Mouse (Mus musculus): ENCODE results near the gene Fgd2. TPM values are rescaled to one million over a fixed set of nuclear protein-coding genes. Genes with fewer than 3 reads are reported as not detected.

Fgd2 gene
- total RNA-seq, 2 experiments from 2014 or later: 5.6 to 8.2 TPM

DNA sequence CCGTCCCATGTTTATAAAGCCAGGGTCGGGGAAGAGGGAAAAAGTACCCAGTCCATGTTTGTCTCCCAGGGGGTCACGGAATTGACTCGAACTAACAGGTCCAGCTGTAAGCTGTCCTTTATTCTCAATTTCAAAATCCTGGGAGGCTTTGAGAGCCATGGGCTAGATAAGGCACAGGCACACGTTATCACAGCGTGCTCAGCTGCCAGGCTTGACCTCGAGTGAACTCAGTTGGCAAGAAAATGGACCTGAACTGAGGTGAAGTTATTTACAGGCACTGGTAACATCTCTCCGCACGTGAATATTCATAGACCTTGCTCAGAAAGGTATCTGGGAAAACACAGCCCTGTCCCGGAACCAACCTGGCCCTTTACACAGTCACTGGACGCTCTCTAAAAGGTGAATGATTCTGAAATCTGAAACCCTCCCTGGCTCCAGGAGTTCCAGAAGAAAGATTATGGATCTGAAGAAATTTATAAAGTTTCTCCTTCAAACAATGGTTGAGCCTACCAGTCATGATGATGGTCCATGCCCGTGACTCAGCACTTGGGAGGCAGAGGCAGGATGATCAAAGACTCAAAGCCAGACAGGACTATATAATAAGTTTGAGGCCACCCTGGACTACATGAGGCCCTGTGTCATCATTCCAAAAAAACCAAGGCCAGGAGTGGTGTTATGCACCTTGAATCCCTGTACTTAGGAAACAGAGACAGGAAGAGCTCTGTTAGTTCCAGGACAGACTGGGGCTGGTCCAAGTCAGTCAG is 59.4 kb downstream of the Fgd2 start:
- no peak for DNase-seq (ENCODE audit: extremely low spot score in 1 of 2, low spot score in 1 of 2)

DNA sequence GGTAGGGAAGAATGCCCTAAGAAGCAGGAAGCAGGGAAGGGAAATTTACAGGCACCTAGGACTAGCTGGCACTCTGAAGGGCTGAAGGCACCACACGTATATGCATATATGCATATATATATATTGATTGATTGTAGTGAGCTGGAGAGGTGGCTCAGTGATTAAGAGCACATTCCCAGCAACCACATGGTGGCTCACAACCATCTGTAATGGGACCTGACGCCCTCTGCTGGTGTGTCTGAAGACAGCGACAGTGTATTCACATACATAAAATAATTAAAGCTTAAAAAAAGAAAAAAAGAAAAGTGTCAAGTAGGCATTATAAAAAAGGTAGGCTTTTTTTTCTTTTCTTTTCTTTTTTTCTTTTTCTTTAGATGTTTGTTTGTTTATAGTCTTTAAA is 60.6 kb downstream of the Fgd2 start:
- no peak for DNase-seq (ENCODE audit: extremely low spot score in 1 of 2, low spot score in 1 of 2)

DNA sequence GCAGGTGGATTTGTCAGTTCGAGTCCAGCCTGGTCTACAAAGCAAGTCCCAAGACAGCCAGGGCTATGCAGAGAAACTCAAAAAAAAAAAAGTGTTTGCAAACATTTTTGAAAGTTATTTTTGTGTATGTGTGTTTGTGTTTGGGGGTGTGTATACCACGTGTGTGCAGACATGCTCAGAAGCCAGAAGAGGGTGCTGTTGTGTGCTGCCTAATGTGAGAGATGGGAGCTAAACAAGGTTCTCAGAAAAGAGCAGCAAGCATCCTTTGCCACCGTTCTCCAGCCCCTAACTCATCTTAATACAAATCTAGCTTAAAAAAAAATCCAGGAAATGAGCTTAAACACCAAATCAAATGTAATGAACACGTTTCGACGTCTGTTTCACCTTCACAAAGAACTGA is 61.6 kb downstream of the Fgd2 start:
- no peak for DNase-seq (ENCODE audit: extremely low spot score in 1 of 2, low spot score in 1 of 2)

DNA sequence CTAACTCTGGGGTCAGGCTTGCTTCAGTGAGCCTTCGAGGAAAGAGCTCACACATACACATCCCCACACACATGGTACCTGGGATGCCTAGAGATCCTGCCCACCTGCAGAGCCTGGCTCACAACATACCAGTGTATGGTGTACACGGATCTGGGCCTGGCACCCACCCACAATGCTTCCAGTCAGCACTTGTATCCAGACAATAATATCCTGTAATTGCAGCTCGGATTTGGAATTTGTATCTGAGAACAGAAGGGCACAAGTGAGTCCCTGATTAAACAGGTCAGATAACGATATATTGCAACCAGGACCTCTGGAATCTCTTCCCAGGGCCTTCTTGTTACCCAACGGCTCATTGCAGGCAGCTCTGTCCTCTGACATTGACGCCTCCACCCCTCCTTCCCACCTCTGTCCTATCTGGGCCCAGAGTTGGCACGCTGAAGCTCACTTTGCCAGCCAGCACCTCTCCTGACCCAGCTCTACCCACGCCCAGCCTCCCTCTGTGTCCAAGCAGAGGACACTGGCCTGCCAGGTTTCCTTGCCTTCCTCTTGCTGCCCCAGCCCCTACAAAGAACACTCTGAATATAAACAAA is 62.3 kb downstream of the Fgd2 start:
- DNase-seq (ENCODE audit: extremely low spot score in 1 of 2, low spot score in 1 of 2): no peak

DNA sequence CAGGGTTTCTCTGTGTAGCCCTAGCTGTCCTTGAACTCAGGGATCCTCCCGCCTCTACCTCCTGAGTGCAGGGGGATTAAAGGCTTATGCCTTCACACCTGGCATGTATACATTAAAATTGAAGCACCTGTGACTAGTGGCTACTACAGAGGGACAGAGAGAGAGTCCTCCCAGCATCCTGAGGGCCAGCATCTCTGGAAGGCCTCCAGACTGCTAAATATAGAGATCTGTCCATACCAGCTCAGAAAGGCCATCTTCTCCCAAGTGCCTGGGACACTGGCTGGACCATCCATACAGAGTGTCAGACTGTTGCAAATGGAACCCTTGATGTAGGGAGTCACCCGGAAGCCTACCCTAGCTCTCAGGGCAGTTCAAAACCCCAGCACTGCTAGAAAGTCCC is 63.3 kb downstream of the Fgd2 start:
- DNase-seq (ENCODE audit: extremely low spot score in 1 of 2, low spot score in 1 of 2): no peak

DNA sequence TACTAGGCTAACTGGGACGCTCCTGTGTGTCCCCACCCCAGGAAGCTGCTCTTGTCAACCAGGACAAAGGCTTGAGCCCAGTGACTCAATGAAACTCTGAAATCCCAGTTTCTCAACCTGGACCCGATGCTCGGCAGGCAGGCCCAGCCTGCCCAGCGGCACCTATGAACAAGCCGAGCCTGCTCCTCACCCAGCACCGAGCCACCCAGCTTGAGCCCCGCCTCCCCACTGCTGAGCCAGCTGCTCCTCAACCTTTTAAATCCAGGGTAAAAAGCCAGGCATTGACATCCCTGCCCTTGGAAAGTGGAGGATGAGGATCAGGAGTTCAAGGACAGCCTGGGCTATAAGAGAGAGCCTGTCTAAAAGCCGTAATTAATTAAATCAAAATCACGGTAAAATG is 64.6 kb downstream of the Fgd2 start:
- DNase-seq (ENCODE audit: extremely low spot score in 1 of 2, low spot score in 1 of 2): no peak

DNA sequence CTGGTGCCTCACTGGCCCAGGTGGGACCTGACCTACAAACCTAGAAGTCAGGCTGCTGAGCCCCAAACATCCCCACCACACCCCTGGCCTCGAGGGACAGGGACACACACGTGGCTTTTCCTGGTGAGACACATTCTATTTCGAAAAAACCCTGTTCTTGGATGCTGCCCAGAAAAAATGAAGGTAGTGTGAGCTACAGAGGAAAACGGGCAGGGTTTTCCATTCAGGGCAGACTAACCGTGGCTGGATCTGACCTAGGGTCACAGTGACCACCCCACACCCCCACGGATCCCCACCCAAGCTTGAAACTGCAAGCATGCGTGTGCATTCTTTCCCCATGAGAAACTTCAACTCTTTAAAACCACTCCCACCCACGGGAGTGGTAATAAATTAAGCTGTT is 67.5 kb downstream of the Fgd2 start:
- no peak for DNase-seq (ENCODE audit: extremely low spot score in 1 of 2, low spot score in 1 of 2)

DNA sequence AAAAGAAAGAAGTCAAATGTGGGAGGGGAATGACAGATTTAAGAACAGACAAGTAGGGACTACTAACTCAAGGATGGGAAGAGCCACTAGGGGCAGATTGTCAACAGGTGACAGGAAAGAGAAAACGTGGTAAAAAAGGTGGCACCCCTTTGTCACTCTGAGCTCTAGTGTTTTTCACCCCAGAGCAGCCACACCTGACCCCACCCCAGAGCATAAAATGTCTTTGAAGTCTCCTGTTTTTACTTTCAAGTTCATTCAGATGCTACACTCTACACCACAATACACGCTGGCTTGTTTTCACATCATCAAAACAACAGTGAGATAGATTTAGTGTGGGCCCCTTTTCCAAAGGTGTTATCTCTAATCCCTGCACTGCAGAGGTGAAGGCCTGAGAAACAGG is 68.1 kb downstream of the Fgd2 start:
- DNase-seq (ENCODE audit: extremely low spot score in 1 of 2, low spot score in 1 of 2): no peak

Other genes with a start within 250 kb of the Fgd2 start
- under 1 TPM in 1 of 2 experiments, not detected in 1; 0.07 TPM for gene Rab44, start 246.8 kb upstream of the Fgd2 start, total RNA-seq (2021)
- 10 to 100 TPM; 37.7 to 41.8 TPM for gene Cpne5, start 122.7 kb upstream of the Fgd2 start, total RNA-seq (2021)
- gene Ppil1, start 96.7 kb upstream of the Fgd2 start, total RNA-seq (2021): 10 to 100 TPM; 17.7 to 19.6 TPM
- gene BC004004, start 92.1 kb upstream of the Fgd2 start, total RNA-seq (2021): 10 to 100 TPM; 96.8 to 96.9 TPM
- 1 to 10 TPM in 1 of 2 experiments, under 1 TPM in 1; 0.98 to 1.5 TPM for gene Pi16, start 43.2 kb upstream of the Fgd2 start, total RNA-seq (2021)
- 100 to 1,000 TPM; 556 to 630 TPM for gene Mtch1, start 13.0 kb upstream of the Fgd2 start, total RNA-seq (2021)
- gene Pim1, start 129.8 kb downstream of the Fgd2 start, total RNA-seq (2021): 1 to 10 TPM; 2.7 to 3.7 TPM
- not detected for gene Gm17657, start 188.7 kb downstream of the Fgd2 start, total RNA-seq (2021)
- gene Tbc1d22b, start 188.9 kb downstream of the Fgd2 start, total RNA-seq (2021): 10 to 100 TPM; 43.4 to 45.7 TPM
- under 1 TPM in 1 of 2 experiments, not detected in 1; 0.44 TPM for gene Tmem217, start 191.5 kb downstream of the Fgd2 start, total RNA-seq (2021)